Comparison of ENCODE assay signal across 8 mouse cellular contexts in genomic region chr13:29985855-29986755, GRCm38 (mm10). TPM values are rescaled to one million over a fixed set of nuclear protein-coding genes. Genes with fewer than 3 reads are reported as not detected.
DNase-seq lines count a peak whose midpoint lies in the region; ATAC-seq lines count a peak whose summit lies in the region.

Gene E2f3, minus strand, starts transcription at chr13:29986063.

- H3K4me3 ChIP-seq in hindbrain, embryonic 14.5 days (replicated peaks; ENCODE audit: low read length) = peak within 1 kb of the TSS; percentile 91

- WGBS in hindbrain, embryonic 14.5 days = under 1% methylated on average over 45 of the region's 45 CpGs

- DNase-seq in R1 (ENCODE audit: low read depth, low spot score) = peak; percentile 100
- peak; percentile 96 to 98 for DNase-seq in cerebellum, postnatal 25 days
- DNase-seq in frontal cortex, postnatal 25 days (ENCODE audit: low spot score in 2 of 2) = peak; percentile 97
- peak; percentile 99 for DNase-seq in hindbrain, embryonic 14.5 days (ENCODE audit: low spot score)
- peak; percentile 98 to 99 for DNase-seq in layer of hippocampus, postnatal 36 days
- DNase-seq in lung, postnatal 36 days = peak; percentile 100
- peak; percentile 100 for DNase-seq in retina, postnatal 1 day
- peak; percentile 95 to 99 for DNase-seq in urinary bladder, adult 18-20 months (ENCODE audit: low spot score in 2 of 2)

- peak within 1 kb of the TSS; percentile 91 for H3K9ac ChIP-seq in hindbrain, embryonic 14.5 days

- peak within 1 kb of the TSS; percentile 87 for H3K27ac ChIP-seq in hindbrain, embryonic 14.5 days

- H3K4me1 ChIP-seq in hindbrain, embryonic 14.5 days (replicated peaks; ENCODE audit: control insufficient read depth, insufficient read depth, low read length) = peaks cover 9% of the 10 kb centered on the region

- H3K4me2 ChIP-seq in hindbrain, embryonic 14.5 days (replicated peaks) = peak within 1 kb of the TSS; percentile 94

- no peaks in the 10 kb centered on the region for H3K27me3 ChIP-seq in hindbrain, embryonic 14.5 days (ENCODE audit: control insufficient read depth, insufficient read depth, low read length)

- peak; percentile 99 for ATAC-seq in hindbrain, embryonic 14.5 days (ENCODE audit: low FRiP score)

- H3K9me3 ChIP-seq in hindbrain, embryonic 14.5 days (ENCODE audit: control insufficient read depth, low read length) = no peaks in the 10 kb centered on the region

- no peaks in the 10 kb centered on the region for H3K36me3 ChIP-seq in hindbrain, embryonic 14.5 days (replicated peaks; ENCODE audit: control insufficient read depth, insufficient read depth)

RNA-seq across cellular contexts. Expression of gene E2f3, which starts in this region (rescaled TPM):
- 5.1 and 5.2 TPM in 2 replicates for polyA plus RNA-seq in hindbrain, embryonic 14.5 days (2014; fragmentation: Nextera tagmentation; extraction: Ambion mirVana)
- total RNA-seq in layer of hippocampus, postnatal 36 days (2021) = 10 to 100 TPM; 25.5 to 25.6 TPM

Comparison
In these comparisons a context has a peak if more than half of its experiments do, and no peak if none do; other contexts are left out.
1. Peak in every context shown above with its lines: DNase-seq, ATAC-seq, H3K4me3 ChIP-seq and H3K27ac ChIP-seq.